Mouse (Mus musculus): ENCODE results near the gene Gm5741. TPM values are rescaled to one million over a fixed set of nuclear protein-coding genes. Genes with fewer than 3 reads are reported as not detected.

Gm5741 gene
- polyA plus RNA-seq, 2 experiments: 0.74 to 0.99 TPM

DNA sequence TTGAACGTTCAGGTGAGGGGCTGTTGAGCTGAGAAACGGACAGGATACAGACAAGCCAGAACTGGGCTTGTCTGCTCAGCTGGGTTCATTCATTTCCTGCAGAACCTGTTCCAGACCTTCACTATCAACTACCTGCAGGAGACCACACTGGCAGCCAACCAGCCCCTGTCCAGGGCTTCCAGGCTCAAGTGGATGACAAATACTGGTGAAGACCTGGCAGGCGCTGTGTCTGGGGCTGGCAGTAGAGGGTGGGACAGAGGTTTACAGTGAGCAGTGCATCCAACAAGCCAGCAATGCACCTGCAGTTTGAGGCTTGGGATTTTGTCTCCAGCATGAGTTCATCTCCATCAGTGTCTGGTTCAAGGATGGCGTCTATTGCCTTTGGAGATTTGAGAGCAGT lies 29.1 kb upstream of the Gm5741 start:
- DNase-seq (ENCODE audit: low spot score): no peak
- no peaks in the 10 kb centered on the region for H3K4me1 ChIP-seq (ENCODE audit: control insufficient read depth, insufficient read depth, low read length)
- no peak overlapping the region for H3K4me2 ChIP-seq (replicated peaks; ENCODE audit: low read depth, low read length, severe bottlenecking)
- WGBS: 93% methylated on average over 4 of the region's 4 CpGs
- H3K36me3 ChIP-seq (ENCODE audit: control insufficient read depth, insufficient read depth, low read length): peaks cover 51% of the 10 kb centered on the region
- no peak overlapping the region for H3K9ac ChIP-seq (ENCODE audit: low read depth, low read length, severe bottlenecking)
- ATAC-seq (ENCODE audit: low FRiP score, low read depth): no peak
- TF ChIP-seq POLR2A (IDR thresholded peaks at IDR 0.05; ENCODE audit: borderline replicate concordance, extremely low read depth, insufficient read depth, insufficient read length): no peak
- H3K4me3 ChIP-seq (replicated peaks; ENCODE audit: low read length): no peak overlapping the region
- H3K9me3 ChIP-seq (ENCODE audit: control insufficient read depth, low read length): no peaks in the 10 kb centered on the region
- H3K27ac ChIP-seq (replicated peaks; ENCODE audit: low read depth, low read length): no peak overlapping the region
- no peaks in the 10 kb centered on the region for H3K27me3 ChIP-seq (ENCODE audit: control insufficient read depth, insufficient read depth, low read length)

DNA sequence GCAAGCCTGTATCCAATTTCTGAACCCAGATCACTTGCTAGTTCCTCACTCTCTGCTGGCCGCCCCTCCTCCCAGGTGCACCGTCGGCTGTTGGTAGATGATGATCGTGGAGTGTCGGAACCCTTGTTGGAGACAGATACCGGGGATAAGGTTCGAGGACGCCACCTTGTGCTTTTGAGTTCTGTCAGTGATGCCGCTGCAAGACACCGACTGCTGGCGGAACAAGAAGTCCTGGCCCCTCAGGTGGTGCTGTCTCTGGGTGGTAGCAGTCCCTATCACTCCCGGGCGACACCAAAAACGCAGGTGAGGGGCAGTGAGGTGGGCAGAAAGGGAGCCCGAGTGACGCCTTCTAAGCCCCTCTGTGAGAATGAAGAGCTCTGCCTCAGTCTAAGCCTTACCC lies 28.4 kb upstream of the Gm5741 start:
- TF ChIP-seq POLR2A (IDR thresholded peaks at IDR 0.05; ENCODE audit: borderline replicate concordance, extremely low read depth, insufficient read depth, insufficient read length): no peak
- Histone ChIP-seq H3K9ac (ENCODE audit: low read depth, low read length, severe bottlenecking) (no peak overlapping the region), H3K9me3 (ENCODE audit: control insufficient read depth, low read length) (no peaks in the 10 kb centered on the region), H3K36me3 (ENCODE audit: control insufficient read depth, insufficient read depth, low read length) (peaks cover 51% of the 10 kb centered on the region), H3K4me3 (replicated peaks; ENCODE audit: low read length) (no peak overlapping the region), H3K27ac (replicated peaks; ENCODE audit: low read depth, low read length) (no peak overlapping the region), H3K4me2 (replicated peaks; ENCODE audit: low read depth, low read length, severe bottlenecking) (no peak overlapping the region), H3K4me1 (ENCODE audit: control insufficient read depth, insufficient read depth, low read length) (no peaks in the 10 kb centered on the region), H3K27me3 (ENCODE audit: control insufficient read depth, insufficient read depth, low read length) (no peaks in the 10 kb centered on the region)
- no peak for ATAC-seq (ENCODE audit: low FRiP score, low read depth)
- WGBS: 93% methylated on average over 16 of the region's 16 CpGs
- DNase-seq (ENCODE audit: low spot score): no peak

DNA sequence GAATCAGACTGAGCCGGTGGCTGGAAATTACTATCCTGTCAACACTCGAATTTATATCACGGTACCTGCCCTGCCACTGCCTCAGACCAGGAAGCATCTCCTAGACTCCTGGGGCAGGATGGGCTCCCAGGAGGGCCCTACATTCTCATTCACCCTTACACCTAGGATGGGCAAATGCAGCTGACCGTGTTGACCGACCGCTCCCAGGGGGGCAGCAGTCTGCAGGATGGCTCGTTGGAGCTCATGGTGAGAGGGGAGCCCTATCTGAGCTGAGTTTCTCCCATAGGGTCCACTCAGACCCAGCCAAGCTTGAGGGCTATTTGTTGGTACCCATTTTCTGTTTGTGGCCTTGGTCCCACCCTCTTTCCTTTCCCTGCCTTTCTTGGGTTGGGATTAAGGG lies 27.8 kb upstream of the Gm5741 start:
- H3K4me3 ChIP-seq (replicated peaks; ENCODE audit: low read length): no peak overlapping the region
- H3K36me3 ChIP-seq (ENCODE audit: control insufficient read depth, insufficient read depth, low read length): peaks cover 51% of the 10 kb centered on the region
- DNase-seq (ENCODE audit: low spot score) (no peak), ATAC-seq (ENCODE audit: low FRiP score, low read depth) (no peak)
- H3K9me3 ChIP-seq (ENCODE audit: control insufficient read depth, low read length): no peaks in the 10 kb centered on the region
- no peaks in the 10 kb centered on the region for H3K27me3 ChIP-seq (ENCODE audit: control insufficient read depth, insufficient read depth, low read length)
- H3K4me1 ChIP-seq (ENCODE audit: control insufficient read depth, insufficient read depth, low read length): no peaks in the 10 kb centered on the region
- 93% methylated on average over 7 of the region's 7 CpGs for WGBS
- no peak overlapping the region for H3K9ac ChIP-seq (ENCODE audit: low read depth, low read length, severe bottlenecking)
- TF ChIP-seq POLR2A (IDR thresholded peaks at IDR 0.05; ENCODE audit: borderline replicate concordance, extremely low read depth, insufficient read depth, insufficient read length): no peak
- no peak overlapping the region for H3K27ac ChIP-seq (replicated peaks; ENCODE audit: low read depth, low read length)
- no peak overlapping the region for H3K4me2 ChIP-seq (replicated peaks; ENCODE audit: low read depth, low read length, severe bottlenecking)

DNA sequence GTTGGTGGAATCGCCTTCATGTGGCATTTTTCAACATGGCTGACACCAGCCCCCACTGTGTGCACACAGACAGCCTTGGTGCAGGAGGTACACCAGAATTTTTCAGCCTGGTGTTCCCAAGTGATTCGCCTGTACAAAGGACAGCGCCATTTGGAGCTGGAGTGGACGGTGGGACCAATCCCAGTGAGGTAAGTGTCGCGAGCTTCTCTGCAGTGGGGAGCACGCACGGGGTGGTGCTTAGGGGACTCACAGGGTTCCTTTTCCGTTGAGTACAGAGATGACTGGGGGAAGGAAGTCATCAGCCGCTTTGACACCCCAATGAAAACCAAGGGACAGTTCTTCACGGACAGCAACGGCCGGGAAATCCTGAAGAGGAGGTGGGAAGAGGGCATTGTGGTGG lies 27.3 kb upstream of the Gm5741 start:
- Histone ChIP-seq H3K27ac (replicated peaks; ENCODE audit: low read depth, low read length) (no peak overlapping the region), H3K4me3 (replicated peaks; ENCODE audit: low read length) (no peak overlapping the region), H3K4me2 (replicated peaks; ENCODE audit: low read depth, low read length, severe bottlenecking) (no peak overlapping the region), H3K9me3 (ENCODE audit: control insufficient read depth, low read length) (no peaks in the 10 kb centered on the region), H3K36me3 (ENCODE audit: control insufficient read depth, insufficient read depth, low read length) (peaks cover 51% of the 10 kb centered on the region), H3K27me3 (ENCODE audit: control insufficient read depth, insufficient read depth, low read length) (no peaks in the 10 kb centered on the region), H3K9ac (ENCODE audit: low read depth, low read length, severe bottlenecking) (no peak overlapping the region), H3K4me1 (ENCODE audit: control insufficient read depth, insufficient read depth, low read length) (no peaks in the 10 kb centered on the region)
- TF ChIP-seq POLR2A (IDR thresholded peaks at IDR 0.05; ENCODE audit: borderline replicate concordance, extremely low read depth, insufficient read depth, insufficient read length): no peak
- 90% methylated on average over 13 of the region's 13 CpGs for WGBS
- DNase-seq (ENCODE audit: low spot score) (no peak), ATAC-seq (ENCODE audit: low FRiP score, low read depth) (no peak)

DNA sequence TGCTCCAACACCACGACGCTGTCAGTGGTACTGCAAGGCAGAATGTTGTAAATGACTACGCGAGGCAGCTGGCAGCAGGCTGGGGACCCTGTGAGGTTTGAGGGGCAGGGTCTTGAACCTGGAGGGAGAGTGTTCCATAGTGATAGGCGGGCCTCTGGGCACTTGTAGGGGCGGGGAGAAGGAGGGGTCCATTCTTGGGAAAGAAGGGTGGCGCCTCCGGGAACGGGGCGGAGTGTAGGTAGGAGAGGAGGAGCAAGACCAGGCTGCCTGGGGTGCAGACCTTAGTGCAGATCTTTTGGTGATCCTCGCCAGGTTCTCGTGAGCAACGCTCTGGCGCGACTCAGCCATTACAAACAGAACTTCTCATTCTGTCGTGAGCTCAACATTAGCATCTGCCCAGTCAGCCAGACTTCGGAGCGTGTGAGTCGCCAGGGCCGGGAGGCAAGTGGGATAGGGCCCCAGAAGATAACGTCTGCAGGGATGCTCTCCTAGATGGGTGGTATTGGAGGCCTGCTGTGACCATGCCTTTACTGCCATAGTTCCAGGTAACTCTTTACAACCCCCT lies 23.8 kb upstream of the Gm5741 start:
- no peak for ATAC-seq (ENCODE audit: low FRiP score, low read depth)

DNA sequence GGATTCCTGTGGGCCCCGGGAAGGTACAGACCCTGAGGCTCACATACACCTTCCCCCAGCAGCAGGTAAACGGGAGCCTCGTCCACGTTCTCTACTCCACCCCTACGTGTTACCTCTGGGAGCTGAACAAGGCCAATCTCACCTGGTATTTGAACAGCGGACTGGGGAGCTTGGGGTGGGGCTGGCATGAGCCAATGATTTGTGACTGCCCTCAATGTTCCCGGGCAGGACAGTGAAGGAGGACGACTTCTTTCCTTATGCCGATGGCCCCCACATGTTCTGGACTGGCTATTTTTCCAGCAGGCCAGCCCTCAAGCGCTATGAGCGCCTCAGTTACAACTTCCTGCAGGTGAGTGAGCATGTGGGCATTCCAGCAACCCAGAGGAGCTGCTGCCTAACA lies 23.1 kb upstream of the Gm5741 start:
- H3K36me3 ChIP-seq (ENCODE audit: control insufficient read depth, insufficient read depth, low read length): peaks cover 50% of the 10 kb centered on the region
- no peaks in the 10 kb centered on the region for H3K4me1 ChIP-seq (ENCODE audit: control insufficient read depth, insufficient read depth, low read length)
- no peak overlapping the region for H3K9ac ChIP-seq (ENCODE audit: low read depth, low read length, severe bottlenecking)
- DNase-seq (ENCODE audit: low spot score): no peak
- no peaks in the 10 kb centered on the region for H3K9me3 ChIP-seq (ENCODE audit: control insufficient read depth, low read length)
- no peak overlapping the region for H3K4me3 ChIP-seq (replicated peaks; ENCODE audit: low read length)
- no peak for TF ChIP-seq POLR2A (IDR thresholded peaks at IDR 0.05; ENCODE audit: borderline replicate concordance, extremely low read depth, insufficient read depth, insufficient read length)
- H3K27ac ChIP-seq (replicated peaks; ENCODE audit: low read depth, low read length): no peak overlapping the region
- WGBS: 85% methylated on average over 11 of the region's 11 CpGs
- no peak overlapping the region for H3K4me2 ChIP-seq (replicated peaks; ENCODE audit: low read depth, low read length, severe bottlenecking)
- no peak for ATAC-seq (ENCODE audit: low FRiP score, low read depth)
- no peaks in the 10 kb centered on the region for H3K27me3 ChIP-seq (ENCODE audit: control insufficient read depth, insufficient read depth, low read length)

More for the DNA sequence above, 23.8 kb upstream of the Gm5741 start:
- H3K4me3 ChIP-seq (replicated peaks; ENCODE audit: low read length): no peak overlapping the region
- no peak for TF ChIP-seq POLR2A (IDR thresholded peaks at IDR 0.05; ENCODE audit: borderline replicate concordance, extremely low read depth, insufficient read depth, insufficient read length)
- H3K4me1 ChIP-seq (ENCODE audit: control insufficient read depth, insufficient read depth, low read length): no peaks in the 10 kb centered on the region
- no peaks in the 10 kb centered on the region for H3K9me3 ChIP-seq (ENCODE audit: control insufficient read depth, low read length)
- H3K9ac ChIP-seq (ENCODE audit: low read depth, low read length, severe bottlenecking): no peak overlapping the region
- H3K36me3 ChIP-seq (ENCODE audit: control insufficient read depth, insufficient read depth, low read length): peaks cover 54% of the 10 kb centered on the region
- no peak for DNase-seq (ENCODE audit: low spot score)
- WGBS: 28% methylated on average over 21 of the region's 21 CpGs
- H3K27me3 ChIP-seq (ENCODE audit: control insufficient read depth, insufficient read depth, low read length): no peaks in the 10 kb centered on the region
- H3K27ac ChIP-seq (replicated peaks; ENCODE audit: low read depth, low read length): no peak overlapping the region
- no peak overlapping the region for H3K4me2 ChIP-seq (replicated peaks; ENCODE audit: low read depth, low read length, severe bottlenecking)

Data from limb, embryonic 14.5 days (tissue).